Mouse (Mus musculus) lung, postnatal 0 days (tissue): ENCODE data around the gene Mbd4.

Source experiments
- CTCF ChIP-seq: IDR thresholded peaks from 2 replicates; pipeline ENCODE4 v1.5.1; 2016; ENCODE audit warnings: antibody characterized with exemption, mild to moderate bottlenecking
- EP300 ChIP-seq: IDR thresholded peaks from 2 replicates; pipeline ENCODE4 v1.6.1; 2016; ENCODE audit warnings: antibody characterized with exemption, mild to moderate bottlenecking, control low read depth

DNA sequence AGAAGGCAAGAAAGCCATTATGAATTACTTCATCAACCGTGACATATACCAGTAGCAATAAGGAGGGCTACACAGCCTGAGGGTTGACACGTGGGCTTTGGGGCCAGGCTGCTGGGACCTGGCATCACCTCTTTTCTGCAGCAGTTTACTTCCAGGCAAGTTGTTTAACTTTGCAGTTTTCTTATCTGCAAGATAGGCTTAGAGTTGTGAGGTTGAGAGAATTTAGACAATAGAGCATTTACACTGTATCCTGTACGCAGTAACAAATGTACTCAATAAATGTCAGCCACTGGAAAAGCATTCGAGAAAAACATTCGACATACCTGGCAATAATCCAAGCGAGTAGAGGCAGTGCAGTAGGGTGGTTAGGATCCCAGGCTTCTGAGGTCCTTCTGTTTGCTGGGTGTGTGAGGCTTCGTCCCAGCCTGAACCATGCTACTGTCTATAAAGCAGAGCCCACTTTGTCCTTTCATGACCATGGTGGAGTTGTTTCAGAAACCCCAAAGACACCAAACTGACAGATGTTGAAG lies 6.9 kb upstream of the Mbd4 start:
- TF ChIP-seq CTCF: no peak
- TF ChIP-seq EP300: peak; percentile 65; the same call in 1 of the 2 replicates
